Mouse (Mus musculus) olfactory bulb, adult 2 months (tissue): ENCODE results near the gene Gm39566. TPM values are rescaled to one million over a fixed set of nuclear protein-coding genes. Genes with fewer than 3 reads are reported as not detected.

Experiments used
- H3K27ac ChIP-seq: fragments of 200-500 bp; 2 replicates; pipeline ENCODE4 v1.5.1; 2012; ENCODE audit warnings: low read depth, low read length; ENCODE audit not compliant: insufficient read depth
- H3K4me1 ChIP-seq: fragments of 200-500 bp; 2 replicates; pipeline ENCODE4 v1.6.1; 2012; ENCODE audit warnings: low read length; ENCODE audit not compliant: control insufficient read depth, insufficient read depth
- H3K4me3 ChIP-seq: fragments of 200-500 bp; 2 replicates; pipeline ENCODE4 v1.5.1; 2012; ENCODE audit warnings: mild to moderate bottlenecking, low read depth, low read length, moderate library complexity; ENCODE audit not compliant: insufficient read depth
- CTCF ChIP-seq: fragments of 200-500 bp; IDR thresholded peaks from 2 replicates; pipeline ENCODE4 v1.5.1; 2012; ENCODE audit warnings: low read depth, mild to moderate bottlenecking, low read length, moderate library complexity; ENCODE audit not compliant: insufficient read depth
- POLR2A ChIP-seq: fragments of 200-500 bp; IDR thresholded peaks from 2 replicates; pipeline ENCODE4 v1.6.1; 2012; ENCODE audit warnings: mild to moderate bottlenecking, low read depth, low read length, moderate library complexity; ENCODE audit not compliant: insufficient read depth
- WGBS: fragments of 180-500 bp; shearing (Covaris S2); methylation state at CpG from one replicate; pipeline ENCODE4 v1.1.7; 2018; 5-methylcytosine and 5-hydroxymethylcytosine counted together
- polyA plus RNA-seq: library from polyadenylated mRNA; stranded (reverse); fragments of >200 nt; gene quantifications from 2 replicates; pipeline ENCODE4 v1.2.4, GENCODE M21; 2012; ENCODE audit warnings: low replicate concordance; ENCODE audit not compliant: missing spikeins, insufficient read depth, insufficient read length

The Gm39566 gene
- polyA plus RNA-seq, 1 experiment, result not detected

- Histone ChIP-seq H3K4me3 (peak overlapping the region; percentile 89), H3K4me1 (peaks cover 28% of the 10 kb centered on the region), H3K27ac (no peak overlapping the region)
- WGBS, result 0% methylated on average over 4 of the region's 4 CpGs
- TF ChIP-seq POLR2A (no peak), CTCF (no peak)
Measured at GRCm38 (mm10) chr11:69835966-69836335, 20.9 kb upstream of the Gm39566 start.

GRCm38 (mm10) chr11:69835326-69835965 lies 20.3 kb upstream of the Gm39566 start:
- H3K4me1 ChIP-seq, result peaks cover 28% of the 10 kb centered on the region
- TF ChIP-seq CTCF (no peak), POLR2A (no peak)
- peak overlapping the region; percentile 89 for H3K4me3 ChIP-seq
- H3K27ac ChIP-seq, result no peak overlapping the region; the same call in 1 of the 2 replicates
- 8% methylated on average over 9 of the region's 9 CpGs for WGBS

- no peak for TF ChIP-seq CTCF
- TF ChIP-seq POLR2A, result no peak
- 10% methylated on average over 45 of the region's 48 CpGs for WGBS
- Histone ChIP-seq H3K4me3 (peak overlapping the region; percentile 29), H3K27ac (no peak overlapping the region), H3K4me1 (peaks cover 31% of the 10 kb centered on the region)
Measured at GRCm38 (mm10) chr11:69834001-69834549, 19.0 kb upstream of the Gm39566 start.

GRCm38 (mm10) chr11:69833554-69833953 lies 18.5 kb upstream of the Gm39566 start:
- H3K4me3 ChIP-seq, result peak overlapping the region; percentile 29
- H3K4me1 ChIP-seq, result peaks cover 27% of the 10 kb centered on the region
- no peak for TF ChIP-seq POLR2A
- TF ChIP-seq CTCF, result no peak
- 61% methylated on average over 8 of the region's 8 CpGs for WGBS
- no peak overlapping the region for H3K27ac ChIP-seq

- Histone ChIP-seq H3K4me3 (no peak overlapping the region), H3K4me1 (peaks cover 8% of the 10 kb centered on the region), H3K27ac (no peak overlapping the region)
- 72% methylated on average over 5 of the region's 5 CpGs for WGBS
- TF ChIP-seq CTCF (no peak), POLR2A (no peak)
Measured at GRCm38 (mm10) chr11:69828832-69829231, 13.7 kb upstream of the Gm39566 start.

- WGBS, result 87% methylated on average over 2 of the region's 2 CpGs
- no peak for TF ChIP-seq CTCF
- TF ChIP-seq POLR2A, result no peak
- no peak overlapping the region for H3K4me3 ChIP-seq
- no peaks in the 10 kb centered on the region for H3K4me1 ChIP-seq
- no peak overlapping the region for H3K27ac ChIP-seq
Measured at GRCm38 (mm10) chr11:69823456-69823855, 8.4 kb upstream of the Gm39566 start.

GRCm38 (mm10) chr11:69822080-69822479 lies 7.0 kb upstream of the Gm39566 start, which contains the start of gene Spem1:
Gene Spem1, minus strand, starts transcription at chr11:69822180.
- 83% methylated on average over 3 of the region's 3 CpGs for WGBS
- H3K4me1 ChIP-seq, result no peaks in the 10 kb centered on the region
- TF ChIP-seq CTCF, result no peak
- no peak for TF ChIP-seq POLR2A
- no peak within 1 kb of the TSS for H3K27ac ChIP-seq
- no peak within 1 kb of the TSS for H3K4me3 ChIP-seq

- no peak for TF ChIP-seq POLR2A
- no peak for TF ChIP-seq CTCF
- Histone ChIP-seq H3K4me3 (no peak overlapping the region), H3K27ac (no peak overlapping the region), H3K4me1 (no peaks in the 10 kb centered on the region)
- WGBS, result 93% methylated on average over 8 of the region's 8 CpGs
Measured at GRCm38 (mm10) chr11:69818871-69819270, 3.8 kb upstream of the Gm39566 start.

GRCm38 (mm10) chr11:69818365-69818764 lies 3.3 kb upstream of the Gm39566 start, which contains the start of gene Spem2:
Gene Spem2, minus strand, starts transcription at chr11:69818465.
- 80% methylated on average over 2 of the region's 2 CpGs for WGBS
- TF ChIP-seq POLR2A, result no peak
- TF ChIP-seq CTCF, result no peak
- Histone ChIP-seq H3K4me3 (no peak within 1 kb of the TSS), H3K27ac (no peak within 1 kb of the TSS), H3K4me1 (no peaks in the 10 kb centered on the region)

GRCm38 (mm10) chr11:69816520-69816919 lies 1.4 kb upstream of the Gm39566 start:
- no peak overlapping the region for H3K27ac ChIP-seq
- WGBS, result 92% methylated on average over 12 of the region's 12 CpGs
- TF ChIP-seq CTCF, result no peak
- no peak for TF ChIP-seq POLR2A
- H3K4me3 ChIP-seq, result no peak overlapping the region
- no peaks in the 10 kb centered on the region for H3K4me1 ChIP-seq
